Mouse (Mus musculus) hindbrain, embryonic 13.5 days (tissue): ENCODE results near the gene Cuzd1. TPM values are rescaled to one million over a fixed set of nuclear protein-coding genes. Genes with fewer than 3 reads are reported as not detected.

Source experiments
- ATAC-seq: fragments of 200-750 bp; cut with Nextera tagmentation; 2 replicates; pipeline ENCODE4 v1.8.0; 2017; ENCODE audit warnings: moderate TSS enrichment; ENCODE audit not compliant: low FRiP score
- H3K27ac ChIP-seq: fragments of 300-500 bp; sonication (generic); 2 replicates; pipeline ENCODE4 v1.5.1; 2015; ENCODE audit warnings: inconsistent platforms, mild to moderate bottlenecking, moderate library complexity
- H3K27me3 ChIP-seq: fragments of 300-500 bp; sonication (generic); 2 replicates; pipeline ENCODE4 v1.6.1; 2015; ENCODE audit warnings: mild to moderate bottlenecking, inconsistent platforms
- H3K36me3 ChIP-seq: fragments of 300-500 bp; sonication (generic); 2 replicates; pipeline ENCODE4 v1.6.1; 2015; ENCODE audit warnings: mild to moderate bottlenecking, inconsistent platforms
- H3K4me1 ChIP-seq: fragments of 300-500 bp; sonication (generic); replicated peaks from 2 replicates; pipeline ENCODE4 v1.6.1; 2015; ENCODE audit warnings: inconsistent platforms
- H3K4me2 ChIP-seq: fragments of 300-500 bp; sonication (generic); 2 replicates; pipeline ENCODE4 v1.6.1; 2015; ENCODE audit warnings: inconsistent platforms, mild to moderate bottlenecking, moderate library complexity
- H3K4me3 ChIP-seq: fragments of 300-500 bp; sonication (generic); 2 replicates; pipeline ENCODE4 v1.5.1; 2015; ENCODE audit warnings: mild to moderate bottlenecking, inconsistent platforms
- H3K9ac ChIP-seq: fragments of 300-500 bp; sonication (generic); 2 replicates; pipeline ENCODE4 v1.6.1; 2015; ENCODE audit warnings: mild to moderate bottlenecking, inconsistent platforms
- H3K9me3 ChIP-seq: fragments of 300-500 bp; sonication (generic); 2 replicates; pipeline ENCODE4 v1.6.1; 2016; ENCODE audit warnings: inconsistent platforms
- WGBS: fragments of 180-500 bp; shearing (Covaris S2); methylation state at CpG from one replicate; pipeline ENCODE4 v1.1.7; 2015; 5-methylcytosine and 5-hydroxymethylcytosine counted together
- polyA plus RNA-seq: library from polyadenylated mRNA; unstranded; fragments of >200 nt; fragmentation: Nextera tagmentation; extraction: Ambion mirVana; gene quantifications from 2 replicates; pipeline ENCODE4 v1.2.1, GENCODE M21; 2015

The Cuzd1 gene
- not detected in 2 replicates for polyA plus RNA-seq

DNA sequence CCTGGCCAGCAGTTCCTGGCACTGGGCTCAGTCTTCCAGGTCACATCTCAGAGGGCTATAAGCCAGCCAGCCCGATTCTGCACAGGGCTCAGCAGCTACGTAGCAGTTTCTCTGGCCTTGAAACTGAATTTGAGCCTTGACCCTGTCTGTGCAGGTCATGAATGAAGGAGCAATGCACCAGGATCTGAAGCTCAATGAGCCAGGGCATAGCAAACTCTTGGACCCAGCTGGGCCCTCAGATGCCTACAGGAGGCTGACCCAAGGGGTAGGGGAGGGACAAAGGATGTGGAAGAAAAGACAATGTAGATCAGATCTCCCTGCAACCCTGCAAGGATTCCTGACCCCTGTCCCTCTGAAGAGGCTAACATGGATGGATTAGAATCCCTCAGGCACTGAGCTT, at the start of gene Cuzd1:
Gene Cuzd1, minus strand, starts transcription at position 101 of the 400 bp plus-strand sequence.
- Histone ChIP-seq H3K27ac (no peak within 1 kb of the TSS), H3K4me2 (no peak within 1 kb of the TSS), H3K9me3 (no peaks in the 10 kb centered on the region), H3K36me3 (no peaks in the 10 kb centered on the region), H3K4me1 (no peaks in the 10 kb centered on the region), H3K9ac (no peak within 1 kb of the TSS), H3K27me3 (no peaks in the 10 kb centered on the region), H3K4me3 (no peak within 1 kb of the TSS)
- ATAC-seq: no peak
- WGBS: 82% methylated on average over 2 of the region's 2 CpGs

DNA sequence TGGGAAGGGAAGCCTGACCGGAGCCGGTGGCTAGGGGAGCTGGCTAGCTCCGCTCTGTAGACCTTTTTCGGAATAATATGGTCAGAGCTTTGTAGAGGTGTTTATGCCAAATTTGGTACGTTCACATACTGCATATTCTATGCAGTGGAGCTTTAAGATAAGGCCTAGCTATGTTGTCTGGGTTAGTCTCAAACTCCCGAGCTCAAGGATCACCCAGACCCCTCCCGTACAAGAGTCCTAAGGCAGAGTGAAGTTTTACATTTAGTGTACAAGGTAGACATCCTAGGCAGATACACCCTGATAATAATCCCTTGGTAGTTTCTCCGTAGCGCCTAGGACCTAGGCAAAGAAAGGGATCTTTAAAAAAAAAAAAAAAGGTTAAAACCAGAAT, 49.4 kb upstream of the Cuzd1 start:
- Histone ChIP-seq H3K4me2 (peak overlapping the region; percentile 66), H3K4me1 (peaks cover 13% of the 10 kb centered on the region), H3K27me3 (0 out of 2 replicates have a peak, but pooled peaks cover 6% of the 10 kb centered on the region), H3K27ac (peak overlapping the region; percentile 93), H3K36me3 (peaks cover 3% of the 10 kb centered on the region; the same call in 1 of the 2 replicates), H3K9ac (peak overlapping the region; percentile 92), H3K9me3 (no peaks in the 10 kb centered on the region), H3K4me3 (peak overlapping the region; percentile 72)
- 9% methylated on average over 9 of the region's 9 CpGs for WGBS
- ATAC-seq: no peak

GRCm38 (mm10) chr7:131370648-131371469, 48.8 kb upstream of the Cuzd1 start, which contains the start of gene Pstk:
Gene Pstk (plus strand): TSS chr7:131371141.
- peak within 1 kb of the TSS; percentile 92 for H3K9ac ChIP-seq
- peak; percentile 96 for ATAC-seq
- H3K36me3 ChIP-seq: peaks cover 3% of the 10 kb centered on the region; the same call in 1 of the 2 replicates
- peak within 1 kb of the TSS; percentile 93 for H3K27ac ChIP-seq
- 5% methylated on average over 47 of the region's 47 CpGs for WGBS
- H3K4me1 ChIP-seq: peaks cover 13% of the 10 kb centered on the region
- 0 out of 2 replicates have a peak, but pooled peaks cover 6% of the 10 kb centered on the region for H3K27me3 ChIP-seq
- peak within 1 kb of the TSS; percentile 72 for H3K4me3 ChIP-seq
- H3K9me3 ChIP-seq: no peaks in the 10 kb centered on the region
- H3K4me2 ChIP-seq: peak within 1 kb of the TSS; percentile 66

- no peaks in the 10 kb centered on the region for H3K9me3 ChIP-seq
- H3K4me2 ChIP-seq: no peak overlapping the region
- peaks cover 2% of the 10 kb centered on the region; the same call in 1 of the 2 replicates for H3K36me3 ChIP-seq
- ATAC-seq: no peak
- no peak overlapping the region for H3K9ac ChIP-seq
- WGBS: 96% methylated on average over 8 of the region's 8 CpGs
- peaks cover 17% of the 10 kb centered on the region for H3K4me1 ChIP-seq
- no peak overlapping the region for H3K27ac ChIP-seq
- H3K27me3 ChIP-seq: 0 out of 2 replicates have a peak, but pooled peaks cover 15% of the 10 kb centered on the region
- H3K4me3 ChIP-seq: no peak overlapping the region
Measured at GRCm38 (mm10) chr7:131364131-131364530, 42.0 kb upstream of the Cuzd1 start.

- peak within 1 kb of the TSS; percentile 85 for H3K4me2 ChIP-seq
- WGBS: under 1% methylated on average over 55 of the region's 55 CpGs
- ATAC-seq: peak; percentile 98
Measured at GRCm38 (mm10) chr7:131362615-131363300, 40.7 kb upstream of the Cuzd1 start, which contains the start of gene 2310057M21Rik. Gene 2310057M21Rik (minus strand): TSS chr7:131362759.

GRCm38 (mm10) chr7:131362269-131362614, 40.1 kb upstream of the Cuzd1 start:
- ATAC-seq: peak; percentile 88
- H3K36me3 ChIP-seq: peaks cover 19% of the 10 kb centered on the region
- H3K4me3 ChIP-seq: peak overlapping the region; percentile 86
- H3K9ac ChIP-seq: peak overlapping the region; percentile 90
- H3K27me3 ChIP-seq: 0 out of 2 replicates have a peak, but pooled peaks cover 12% of the 10 kb centered on the region
- peak overlapping the region; percentile 90 for H3K27ac ChIP-seq
- under 1% methylated on average over 35 of the region's 35 CpGs for WGBS
- no peaks in the 10 kb centered on the region for H3K9me3 ChIP-seq
- peak overlapping the region; percentile 85 for H3K4me2 ChIP-seq
- peaks cover 17% of the 10 kb centered on the region for H3K4me1 ChIP-seq

More at GRCm38 (mm10) chr7:131362615-131363300, 40.7 kb upstream of the Cuzd1 start, which contains the start of gene 2310057M21Rik:
- H3K9me3 ChIP-seq: no peaks in the 10 kb centered on the region
- H3K4me3 ChIP-seq: peak within 1 kb of the TSS; percentile 86
- H3K4me1 ChIP-seq: peaks cover 17% of the 10 kb centered on the region
- peaks cover 15% of the 10 kb centered on the region for H3K36me3 ChIP-seq
- H3K9ac ChIP-seq: peak within 1 kb of the TSS; percentile 90
- H3K27me3 ChIP-seq: 0 out of 2 replicates have a peak, but pooled peaks cover 12% of the 10 kb centered on the region
- peak within 1 kb of the TSS; percentile 91 for H3K27ac ChIP-seq

- Histone ChIP-seq H3K4me1 (peaks cover 3% of the 10 kb centered on the region), H3K27me3 (no peaks in the 10 kb centered on the region), H3K36me3 (peaks cover 58% of the 10 kb centered on the region), H3K9me3 (no peaks in the 10 kb centered on the region), H3K4me3 (no peak overlapping the region), H3K9ac (no peak overlapping the region), H3K27ac (no peak overlapping the region), H3K4me2 (no peak overlapping the region)
- no peak for ATAC-seq
- 98% methylated on average over 13 of the region's 13 CpGs for WGBS
Measured at GRCm38 (mm10) chr7:131356105-131356504, 34.0 kb upstream of the Cuzd1 start.

DNA sequence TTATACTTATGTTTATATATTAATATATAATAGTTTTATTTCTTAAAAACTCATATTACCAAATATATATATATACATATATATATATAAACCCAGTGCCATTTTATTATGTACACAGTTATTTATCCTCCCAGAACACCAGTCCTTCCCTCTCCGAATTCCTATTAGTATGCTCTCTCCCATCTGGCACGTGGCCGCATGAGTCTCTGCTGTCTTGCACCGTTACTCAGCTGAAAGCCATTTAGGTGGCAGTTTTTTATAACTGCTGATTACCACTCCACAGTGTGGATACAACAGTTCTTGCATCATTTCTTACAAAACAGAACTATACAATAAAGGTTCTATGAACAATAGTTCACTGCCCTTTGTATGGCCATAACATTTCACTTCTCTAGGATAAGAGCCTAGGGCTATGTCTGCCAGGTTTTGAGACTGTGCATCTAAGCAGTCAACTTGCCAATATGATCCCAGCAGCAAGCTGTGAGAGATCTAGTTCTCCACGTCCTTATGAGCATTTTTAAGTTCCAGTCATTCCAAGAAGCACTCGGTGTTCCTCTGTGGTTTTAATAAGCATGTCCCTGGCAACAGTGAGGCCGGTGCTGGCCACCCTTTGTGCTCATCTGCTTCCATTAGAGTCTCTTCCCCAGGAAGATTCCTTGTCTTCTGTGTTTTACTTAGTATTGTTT, 23.9 kb upstream of the Cuzd1 start:
- no peak overlapping the region for H3K9ac ChIP-seq
- no peak overlapping the region for H3K27ac ChIP-seq
- H3K4me2 ChIP-seq: no peak overlapping the region
- no peak for ATAC-seq
- no peaks in the 10 kb centered on the region for H3K27me3 ChIP-seq
- no peaks in the 10 kb centered on the region for H3K9me3 ChIP-seq
- WGBS: 67% methylated on average over 7 of the region's 7 CpGs
- H3K4me1 ChIP-seq: 0 out of 2 replicates have a peak, but pooled peaks cover 5% of the 10 kb centered on the region
- peaks cover 59% of the 10 kb centered on the region for H3K36me3 ChIP-seq
- no peak overlapping the region for H3K4me3 ChIP-seq

GRCm38 (mm10) chr7:131337502-131338068, 15.5 kb upstream of the Cuzd1 start:
- 0 out of 2 replicates have a peak, but pooled peaks have one; percentile 32 for ATAC-seq
- Histone ChIP-seq H3K27ac (peak overlapping the region; percentile 30; the same call in 1 of the 2 replicates), H3K27me3 (no peaks in the 10 kb centered on the region), H3K4me3 (no peak overlapping the region), H3K9me3 (no peaks in the 10 kb centered on the region), H3K9ac (no peak overlapping the region), H3K36me3 (peaks cover 24% of the 10 kb centered on the region), H3K4me2 (no peak overlapping the region), H3K4me1 (peaks cover 3% of the 10 kb centered on the region; the same call in 1 of the 2 replicates)
- WGBS: 39% methylated on average over 8 of the region's 8 CpGs

- no peak within 1 kb of the TSS for H3K27ac ChIP-seq
- no peak within 1 kb of the TSS for H3K4me2 ChIP-seq
- no peaks in the 10 kb centered on the region for H3K36me3 ChIP-seq
- H3K4me3 ChIP-seq: no peak within 1 kb of the TSS
- WGBS: 63% methylated on average over 1 of the region's 1 CpGs
- H3K9ac ChIP-seq: no peak within 1 kb of the TSS
- ATAC-seq: no peak
- H3K9me3 ChIP-seq: no peaks in the 10 kb centered on the region
- H3K4me1 ChIP-seq: peaks cover 3% of the 10 kb centered on the region; the same call in 1 of the 2 replicates
- H3K27me3 ChIP-seq: no peaks in the 10 kb centered on the region
Measured at GRCm38 (mm10) chr7:131333564-131333963, 11.5 kb upstream of the Cuzd1 start, which contains the start of gene Fam24a. Gene Fam24a (plus strand): TSS chr7:131333864.

DNA sequence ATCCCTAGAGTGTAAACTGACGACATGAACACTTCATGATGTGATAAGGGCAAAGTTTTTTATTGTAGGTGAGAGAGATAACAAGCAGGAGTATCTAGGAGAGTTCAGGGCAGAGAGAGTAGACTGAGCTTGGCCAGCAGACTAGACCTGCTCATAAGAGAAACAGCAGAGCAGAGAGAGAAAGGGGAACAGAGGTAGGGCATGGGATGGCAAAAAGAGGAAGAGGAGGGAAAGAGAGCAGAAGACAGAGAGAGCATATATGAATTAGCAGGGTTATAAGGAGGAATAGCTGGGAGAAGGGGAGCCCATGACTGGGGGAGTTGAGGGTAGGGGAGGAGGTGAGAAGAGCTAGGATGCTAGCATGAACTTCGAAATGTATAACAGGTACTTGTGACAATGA, 9.6 kb upstream of the Cuzd1 start:
- Histone ChIP-seq H3K9me3 (no peaks in the 10 kb centered on the region), H3K4me2 (no peak overlapping the region), H3K36me3 (no peaks in the 10 kb centered on the region), H3K27ac (no peak overlapping the region), H3K4me1 (no peaks in the 10 kb centered on the region), H3K9ac (no peak overlapping the region), H3K27me3 (no peaks in the 10 kb centered on the region), H3K4me3 (no peak overlapping the region)
- no peak for ATAC-seq
- 81% methylated on average over 2 of the region's 2 CpGs for WGBS
